Mouse (Mus musculus) cerebellum, postnatal 10 days (tissue): ENCODE measurements around the gene Man1a.

Experiments
- DNase-seq, 2 experiments: peaks; one replicate each; pipeline ENCODE4 v3.0.0; 2021; ENCODE audit warnings: mixed read lengths in 2 of 2

The Man1a gene

DNA sequence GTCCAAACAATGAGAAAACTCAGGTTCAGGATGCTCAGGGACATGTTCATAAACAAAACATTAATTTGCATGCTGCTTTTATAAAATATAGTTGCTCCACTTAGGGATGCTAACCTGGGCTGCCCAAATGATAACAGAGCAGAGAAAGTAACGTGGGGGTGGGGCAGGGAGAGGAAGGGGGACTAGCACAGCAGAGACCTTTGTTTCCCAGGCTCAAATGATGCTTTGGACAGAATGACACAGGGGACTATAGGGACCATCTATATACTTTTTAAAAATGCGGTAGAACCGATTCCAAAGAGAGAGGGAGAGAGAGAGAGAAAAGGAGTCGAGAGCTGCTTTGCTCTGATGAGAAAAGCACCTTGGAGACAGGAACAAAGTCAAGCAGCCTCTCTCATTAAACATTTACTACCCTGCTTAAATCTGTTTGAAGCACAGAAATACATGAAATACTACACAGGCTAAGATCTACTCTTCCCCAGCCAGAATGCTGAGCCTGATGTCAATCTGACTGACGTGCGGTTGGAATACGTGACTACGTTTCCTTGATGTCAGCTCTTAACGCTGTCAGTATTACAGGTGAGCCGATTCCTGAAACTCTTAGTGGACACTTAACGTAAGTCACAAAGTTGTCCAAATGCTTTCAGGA, 63.1 kb downstream of the Man1a start:
- no peak for DNase-seq

GRCm38 (mm10) chr10:54009154-54009553, 67.3 kb downstream of the Man1a start:
- DNase-seq = no peak

GRCm38 (mm10) chr10:54006868-54007267, 69.5 kb downstream of the Man1a start:
- DNase-seq = no peak

GRCm38 (mm10) chr10:54005847-54006246, 70.6 kb downstream of the Man1a start:
- no peak for DNase-seq

DNA sequence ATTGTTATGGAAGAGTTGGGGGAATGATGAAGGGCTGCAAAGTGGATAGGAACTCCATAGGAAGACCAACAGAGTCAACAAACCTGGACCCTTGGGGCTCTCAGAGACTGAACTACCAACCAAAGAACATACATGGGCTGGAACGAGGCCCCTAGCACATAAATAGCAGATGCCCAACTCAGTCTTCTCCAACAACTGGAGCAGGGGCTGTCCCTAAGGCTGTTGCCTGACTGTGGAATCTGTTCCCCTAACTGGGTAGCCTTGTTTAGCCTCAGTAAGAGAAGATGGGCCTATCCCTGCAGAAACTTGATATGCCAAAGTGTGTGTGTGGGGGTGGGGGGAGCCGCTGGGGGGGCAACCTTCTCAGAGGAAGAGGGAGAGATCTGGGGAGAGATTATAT, 73.5 kb downstream of the Man1a start:
- DNase-seq = no peak

DNA sequence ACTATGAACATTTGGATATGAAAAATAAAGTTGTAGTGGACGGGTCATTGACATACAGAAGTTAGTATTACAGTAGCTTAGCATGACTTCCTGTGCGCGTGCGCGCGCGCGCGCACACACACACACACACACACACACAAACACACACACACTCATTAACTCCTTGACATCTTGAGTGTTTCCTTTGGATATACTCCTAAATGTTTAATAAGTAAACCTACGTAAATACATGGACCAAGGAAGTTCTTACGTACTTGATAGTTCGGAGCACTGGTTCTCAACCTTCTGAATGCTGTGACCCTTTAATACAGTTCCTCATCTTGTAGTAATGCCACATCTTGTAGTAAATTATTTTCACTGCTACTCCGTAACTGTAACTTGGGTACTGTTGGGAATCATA, 79.1 kb downstream of the Man1a start:
- DNase-seq = no peak

GRCm38 (mm10) chr10:53996216-53996615, 80.2 kb downstream of the Man1a start:
- DNase-seq = no peak

DNA sequence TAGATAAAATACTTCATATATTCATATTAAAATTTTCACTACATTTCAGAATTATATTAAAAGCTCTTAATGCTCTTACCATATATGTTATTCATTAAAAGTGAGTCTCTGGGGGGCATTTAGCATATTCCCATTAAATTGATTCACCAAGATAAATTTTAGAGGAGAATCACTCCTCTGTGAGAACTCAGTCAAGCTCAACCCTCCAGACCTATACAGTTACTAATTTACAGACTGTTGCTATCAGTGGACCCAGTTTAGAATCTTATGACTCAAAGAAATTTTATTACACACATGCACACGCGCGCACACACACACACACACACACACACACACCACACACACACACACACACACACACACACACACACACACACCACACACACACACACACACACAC, 81.8 kb downstream of the Man1a start:
- DNase-seq = no peak

- no peak for DNase-seq
Observed at GRCm38 (mm10) chr10:53990434-53990833, 86.0 kb downstream of the Man1a start.

- DNase-seq = no peak
Observed at GRCm38 (mm10) chr10:53984894-53985293, 91.5 kb downstream of the Man1a start.

DNA sequence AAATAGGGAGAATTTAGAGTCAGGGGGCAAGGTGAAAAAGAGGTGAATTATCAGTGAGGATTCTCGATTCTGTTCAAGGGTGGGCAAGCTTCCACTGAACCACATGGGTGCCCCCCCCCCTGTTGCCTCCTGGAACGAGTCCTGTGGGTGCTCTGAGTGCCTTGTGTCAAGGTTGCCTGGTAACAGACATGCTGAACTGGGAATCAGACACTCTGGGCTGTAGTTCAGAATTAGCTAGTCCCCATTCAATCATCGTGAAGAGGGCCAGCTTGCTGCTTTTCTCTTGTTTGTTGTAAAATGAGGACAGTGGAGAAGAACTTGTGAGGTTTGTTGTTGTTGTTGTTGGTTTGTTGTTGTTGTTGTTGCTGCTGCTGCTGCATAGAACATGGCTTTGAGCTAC, 92.3 kb downstream of the Man1a start:
- peak; percentile 5 to 17 for DNase-seq

GRCm38 (mm10) chr10:53978647-53979046, 97.8 kb downstream of the Man1a start:
- DNase-seq = no peak

- DNase-seq = no peak
Observed at GRCm38 (mm10) chr10:53974180-53974579, 102.2 kb downstream of the Man1a start.

- DNase-seq = no peak
Observed at GRCm38 (mm10) chr10:53959759-53960158, 116.7 kb downstream of the Man1a start.

- no peak for DNase-seq
Observed at GRCm38 (mm10) chr10:53941597-53941996, 134.8 kb downstream of the Man1a start.

DNA sequence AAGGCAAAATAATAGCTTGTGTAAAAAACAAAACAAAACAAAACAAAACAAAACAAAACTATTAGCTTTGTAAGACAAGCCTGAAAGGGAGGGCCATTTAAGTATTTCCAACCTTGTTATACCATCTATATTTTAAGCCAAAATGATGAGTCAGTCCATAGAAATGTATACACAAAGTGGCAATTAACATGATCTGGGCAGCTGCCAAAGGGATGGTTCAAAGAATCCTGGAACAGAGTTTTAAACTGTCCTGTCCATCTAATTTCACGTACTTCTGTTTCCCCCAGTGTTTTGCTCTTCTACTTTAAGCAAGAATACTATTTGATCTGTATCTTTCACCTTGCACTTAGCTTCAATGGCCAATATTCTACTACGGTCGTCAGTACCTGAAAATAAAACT, 138.2 kb downstream of the Man1a start:
- DNase-seq = no peak

DNA sequence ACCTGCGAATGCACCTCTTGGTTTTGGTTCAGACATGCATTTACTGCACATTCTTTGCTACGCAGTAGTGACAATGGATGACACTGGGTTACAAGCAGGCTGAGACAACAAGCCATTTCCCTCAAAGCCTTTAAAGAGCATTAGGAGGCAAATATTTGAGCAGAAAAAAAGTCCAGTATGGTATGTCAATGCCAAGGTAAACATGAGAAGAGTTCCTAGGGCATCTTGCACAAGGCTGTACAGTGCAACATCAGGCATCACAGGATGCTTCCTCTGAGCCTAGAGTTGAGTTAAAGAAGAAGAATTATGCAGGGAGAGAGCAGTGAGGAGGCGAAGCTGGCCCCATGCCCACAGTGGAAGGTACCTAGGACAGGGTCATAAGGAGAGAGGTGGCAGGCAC, 140.3 kb downstream of the Man1a start:
- peak in 1 of 2 experiments; percentile 13 for DNase-seq

GRCm38 (mm10) chr10:53929722-53930500, 146.5 kb downstream of the Man1a start:
- DNase-seq = no peak

DNA sequence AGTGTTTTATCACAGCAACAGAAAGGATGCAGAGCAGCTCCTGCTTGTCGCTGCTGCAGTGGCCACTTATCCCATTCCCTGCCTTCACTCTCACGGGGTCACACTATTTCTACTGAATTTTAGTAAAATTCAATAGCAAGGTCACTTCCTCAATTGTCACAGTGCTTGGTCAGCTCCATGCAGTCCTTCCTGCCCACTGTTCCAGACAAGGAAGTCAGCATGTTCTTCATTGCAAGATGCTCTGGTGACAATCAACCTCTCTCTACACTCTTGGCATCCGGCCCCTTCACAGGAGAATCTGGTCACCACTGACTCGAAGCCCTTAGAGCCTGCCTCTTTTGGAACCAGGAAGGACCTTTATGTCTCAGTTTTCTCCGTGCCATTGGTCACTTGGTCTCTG, 148.5 kb downstream of the Man1a start:
- DNase-seq = peak; percentile 25 to 36

- peak; percentile 13 to 20 for DNase-seq
Observed at GRCm38 (mm10) chr10:53925456-53925855, 151.0 kb downstream of the Man1a start.

DNA sequence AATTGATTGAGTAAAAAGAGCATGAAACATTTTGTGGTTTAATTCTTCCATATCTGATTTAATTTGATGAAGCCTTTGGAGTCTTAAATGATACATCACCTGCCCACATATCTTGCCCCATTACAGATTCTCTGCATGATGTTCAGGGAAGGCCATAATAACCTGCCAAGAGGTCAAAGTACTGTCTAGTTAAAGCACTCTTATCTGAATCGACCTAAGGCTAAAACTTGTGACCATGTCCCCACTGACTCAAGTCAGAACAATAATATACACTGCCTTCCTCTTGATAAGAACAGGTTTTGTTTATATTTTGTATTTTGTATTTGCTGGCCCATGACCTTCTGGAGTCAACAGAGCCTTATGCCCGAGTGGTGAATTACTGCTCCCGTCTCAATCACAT, 154.2 kb downstream of the Man1a start:
- no peak for DNase-seq

DNA sequence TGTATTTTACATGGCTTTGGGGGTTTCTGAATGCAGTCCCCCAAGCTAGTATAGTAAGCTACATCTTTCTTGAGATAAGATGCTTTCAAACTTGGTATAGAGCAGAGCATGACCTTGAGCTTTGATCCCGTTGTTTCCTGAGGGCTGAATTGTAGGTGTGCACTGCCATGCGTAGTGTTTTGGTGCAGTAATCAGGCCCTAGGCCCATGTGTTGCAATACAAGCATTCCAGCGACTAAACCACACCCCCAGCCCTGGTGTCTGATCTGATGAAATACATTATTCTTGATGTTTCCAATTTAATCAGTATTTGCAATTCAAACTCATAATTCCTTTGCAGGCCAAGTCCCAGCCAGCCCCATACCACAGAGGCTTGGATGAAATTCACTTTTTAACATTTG, 158.9 kb downstream of the Man1a start:
- DNase-seq = no peak

DNA sequence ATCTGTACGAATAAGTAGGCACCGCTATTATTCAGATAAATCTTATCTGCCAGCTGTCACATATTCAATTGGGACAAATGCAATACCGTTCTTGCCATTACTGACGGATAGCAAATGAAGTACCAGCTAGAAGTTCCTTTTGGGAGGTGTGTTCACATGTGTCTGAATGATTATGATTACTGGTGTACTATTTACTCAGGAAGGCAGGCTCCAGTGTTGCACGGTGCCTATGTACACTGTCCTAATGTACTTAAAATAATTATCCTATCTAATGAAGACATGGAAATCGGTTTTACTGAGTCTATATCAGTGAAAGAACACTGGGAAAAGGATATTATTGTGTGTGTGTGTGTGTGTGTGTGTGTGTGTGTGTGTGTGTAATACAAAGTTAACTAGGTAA, 160.7 kb downstream of the Man1a start:
- DNase-seq = no peak

GRCm38 (mm10) chr10:53914974-53915609, 161.3 kb downstream of the Man1a start:
- DNase-seq = no peak
